Mouse (Mus musculus) neural tube, postnatal 0 days (tissue): ENCODE data around the gene Ugt2b37. TPM values are rescaled to one million over a fixed set of nuclear protein-coding genes. Genes with fewer than 3 reads are reported as not detected.

Source experiments
- polyA plus RNA-seq: library from polyadenylated mRNA; unstranded; fragments of >200 nt; fragmentation: Nextera tagmentation; extraction: Ambion mirVana; gene quantifications from 2 replicates; pipeline ENCODE4 v1.2.1, GENCODE M21; 2015

The Ugt2b37 gene
- polyA plus RNA-seq: not detected in 2 replicates

DNA sequence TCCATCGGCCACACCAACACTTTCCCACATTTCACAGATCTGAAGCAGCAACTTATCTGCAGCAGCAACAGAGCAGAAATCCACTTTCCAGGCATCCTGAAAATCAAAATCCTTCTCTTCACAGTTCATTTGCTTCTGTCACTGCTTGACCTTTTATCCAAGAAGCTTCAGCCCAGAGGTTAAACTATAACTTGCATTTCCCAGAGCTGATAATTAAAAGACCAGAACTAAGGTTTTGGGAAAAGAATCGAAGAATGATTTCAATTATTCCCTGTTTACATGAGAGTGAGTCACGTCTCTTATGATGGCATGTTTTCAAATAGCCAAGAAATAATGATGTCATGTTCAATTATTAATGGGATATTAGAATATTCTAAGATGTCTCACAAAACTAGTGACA is at the start of gene Ugt2b37:
Gene Ugt2b37 (minus strand): TSS at position 129 of the 400 bp plus-strand sequence.

Other genes starting within 250 kb of the Ugt2b37 start
- not detected in 2 replicates for gene Ugt2b36, start 162.2 kb downstream of the Ugt2b37 start, polyA plus RNA-seq
- gene Ugt2b5, start 114.5 kb downstream of the Ugt2b37 start, polyA plus RNA-seq: 0.10 TPM in 1 of 2 replicates, not detected in the other
- not detected in 2 replicates for gene Ugt2a3, start 82.4 kb upstream of the Ugt2b37 start, polyA plus RNA-seq
- gene Ugt2b38, start 169.4 kb upstream of the Ugt2b37 start, polyA plus RNA-seq: not detected in 2 replicates
- not detected in 2 replicates for gene Ugt2a2, start 227.5 kb upstream of the Ugt2b37 start, polyA plus RNA-seq
- not detected in 2 replicates for gene Gm43638, start 232.0 kb upstream of the Ugt2b37 start, polyA plus RNA-seq
- gene Ugt2a1, start 236.1 kb upstream of the Ugt2b37 start, polyA plus RNA-seq: not detected in 2 replicates